Mouse (Mus musculus) limb, embryonic 15.5 days (tissue): Measurements from ENCODE around the gene Fermt1. TPM values are rescaled to one million over a fixed set of nuclear protein-coding genes. Genes with fewer than 3 reads are reported as not detected.
A peak's percentile ranks its signal among the peaks of the same experiment; 100 is the strongest.

Experiments used
- ATAC-seq: fragments of 200-750 bp; cut with Nextera tagmentation; 2 replicates; pipeline ENCODE4 v1.8.0; 2017; ENCODE audit warnings: low read depth, moderate TSS enrichment; ENCODE audit not compliant: insufficient number of reproducible peaks, low FRiP score, low TSS enrichment
- H3K27ac ChIP-seq: fragments of 300-500 bp; sonication (generic); 2 replicates; pipeline ENCODE4 v1.5.1; 2015; ENCODE audit warnings: moderate library complexity, mild to moderate bottlenecking, inconsistent platforms
- H3K27me3 ChIP-seq: fragments of 300-500 bp; sonication (generic); 2 replicates; pipeline ENCODE4 v1.6.1; 2015; ENCODE audit warnings: inconsistent platforms
- H3K36me3 ChIP-seq: fragments of 300-500 bp; sonication (generic); 2 replicates; pipeline ENCODE4 v1.6.1; 2015; ENCODE audit warnings: inconsistent platforms
- H3K4me1 ChIP-seq: fragments of 300-500 bp; sonication (generic); 2 replicates; pipeline ENCODE4 v1.6.1; 2015; ENCODE audit warnings: inconsistent platforms
- H3K4me2 ChIP-seq: fragments of 300-500 bp; sonication (generic); 2 replicates; pipeline ENCODE4 v1.6.1; 2015; ENCODE audit warnings: mild to moderate bottlenecking, inconsistent platforms
- H3K4me3 ChIP-seq: fragments of 300-500 bp; sonication (generic); 2 replicates; pipeline ENCODE4 v1.5.1; 2015; ENCODE audit warnings: mild to moderate bottlenecking, inconsistent platforms
- H3K9ac ChIP-seq: fragments of 300-500 bp; sonication (generic); 2 replicates; pipeline ENCODE4 v1.6.1; 2015; ENCODE audit warnings: inconsistent platforms
- H3K9me3 ChIP-seq: fragments of 300-500 bp; sonication (generic); 2 replicates; pipeline ENCODE4 v1.6.1; 2016; ENCODE audit warnings: inconsistent platforms
- WGBS: fragments of 180-500 bp; shearing (Covaris S2); methylation state at CpG from one replicate; pipeline ENCODE4 v1.1.7; 2015; 5-methylcytosine and 5-hydroxymethylcytosine counted together
- polyA plus RNA-seq: library from polyadenylated mRNA; unstranded; fragments of >200 nt; fragmentation: Nextera tagmentation; extraction: Ambion mirVana; gene quantifications from 2 replicates; pipeline ENCODE4 v1.2.1, GENCODE M21; 2015

Gene Fermt1
- polyA plus RNA-seq, 1 experiment from 2014 or later, result 20.9 TPM

DNA sequence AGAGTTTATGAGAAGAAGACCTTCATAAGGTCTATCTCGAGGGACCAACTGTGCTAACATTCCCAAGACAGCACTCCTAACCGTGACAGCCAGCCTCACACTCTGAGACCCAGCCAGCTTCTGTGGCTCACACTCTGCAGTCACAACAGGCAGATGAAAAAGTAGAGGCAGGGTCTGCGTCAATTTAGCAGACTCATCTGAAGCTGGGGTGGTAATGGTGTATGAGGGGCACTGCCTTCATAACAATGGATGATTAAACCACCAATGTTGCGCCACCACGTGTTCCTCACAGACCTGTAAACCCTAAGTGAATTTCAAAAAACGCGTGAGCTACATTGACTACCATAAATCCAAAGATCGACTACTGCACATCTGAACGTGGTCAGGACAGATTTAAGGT is 2.1 kb downstream of the Fermt1 start:
- no peak for ATAC-seq
- Histone ChIP-seq H3K36me3 (no peaks in the 10 kb centered on the region), H3K4me2 (0 out of 2 replicates have a peak overlapping the region, but pooled peaks have one; percentile 7), H3K27me3 (peaks cover 36% of the 10 kb centered on the region), H3K9me3 (no peaks in the 10 kb centered on the region), H3K4me3 (peak overlapping the region; percentile 22), H3K9ac (no peak overlapping the region), H3K4me1 (peaks cover 13% of the 10 kb centered on the region), H3K27ac (no peak overlapping the region)
- 36% methylated on average over 9 of the region's 9 CpGs for WGBS

GRCm38 (mm10) chr2:132939056-132939455 is 6.7 kb downstream of the Fermt1 start:
- Histone ChIP-seq H3K4me1 (no peaks in the 10 kb centered on the region), H3K27ac (no peak overlapping the region), H3K4me2 (no peak overlapping the region), H3K9ac (no peak overlapping the region), H3K4me3 (no peak overlapping the region), H3K27me3 (peaks cover 8% of the 10 kb centered on the region; the same call in 1 of the 2 replicates), H3K9me3 (no peaks in the 10 kb centered on the region), H3K36me3 (no peaks in the 10 kb centered on the region)
- 80% methylated on average over 14 of the region's 14 CpGs for WGBS
- no peak for ATAC-seq

- H3K4me3 ChIP-seq, result no peak overlapping the region
- no peak for ATAC-seq
- no peak overlapping the region for H3K27ac ChIP-seq
- WGBS, result 84% methylated on average over 4 of the region's 4 CpGs
- no peaks in the 10 kb centered on the region for H3K36me3 ChIP-seq
- H3K4me2 ChIP-seq, result no peak overlapping the region
- no peaks in the 10 kb centered on the region for H3K9me3 ChIP-seq
- 0 out of 2 replicates have a peak, but pooled peaks cover 4% of the 10 kb centered on the region for H3K27me3 ChIP-seq
- no peak overlapping the region for H3K9ac ChIP-seq
- H3K4me1 ChIP-seq, result no peaks in the 10 kb centered on the region
Observed at GRCm38 (mm10) chr2:132936176-132936575, 9.5 kb downstream of the Fermt1 start.

DNA sequence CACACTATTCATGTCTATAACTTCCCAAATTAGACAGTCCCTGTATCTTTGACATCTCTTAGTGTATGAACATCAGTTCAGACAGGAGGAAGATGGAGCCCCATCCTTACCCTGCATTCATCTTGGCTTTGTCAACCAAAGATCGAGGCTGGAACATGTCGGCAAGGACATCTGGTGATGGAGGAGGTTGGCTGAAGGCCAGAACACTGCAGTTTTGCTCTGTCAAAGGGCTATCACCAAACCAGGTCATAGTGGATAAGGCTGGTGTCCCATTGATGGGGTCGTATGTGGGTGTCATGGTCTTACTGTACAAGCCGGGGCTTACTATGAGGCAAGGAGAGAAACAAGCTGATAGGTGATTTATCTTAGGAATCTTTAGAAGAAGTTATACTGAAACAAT is 11.0 kb downstream of the Fermt1 start:
- no peak for ATAC-seq
- no peak overlapping the region for H3K27ac ChIP-seq
- H3K4me3 ChIP-seq, result no peak overlapping the region
- H3K27me3 ChIP-seq, result 0 out of 2 replicates have a peak, but pooled peaks cover 4% of the 10 kb centered on the region
- no peaks in the 10 kb centered on the region for H3K36me3 ChIP-seq
- no peak overlapping the region for H3K4me2 ChIP-seq
- 89% methylated on average over 4 of the region's 4 CpGs for WGBS
- H3K9ac ChIP-seq, result no peak overlapping the region
- no peaks in the 10 kb centered on the region for H3K9me3 ChIP-seq
- H3K4me1 ChIP-seq, result no peaks in the 10 kb centered on the region

DNA sequence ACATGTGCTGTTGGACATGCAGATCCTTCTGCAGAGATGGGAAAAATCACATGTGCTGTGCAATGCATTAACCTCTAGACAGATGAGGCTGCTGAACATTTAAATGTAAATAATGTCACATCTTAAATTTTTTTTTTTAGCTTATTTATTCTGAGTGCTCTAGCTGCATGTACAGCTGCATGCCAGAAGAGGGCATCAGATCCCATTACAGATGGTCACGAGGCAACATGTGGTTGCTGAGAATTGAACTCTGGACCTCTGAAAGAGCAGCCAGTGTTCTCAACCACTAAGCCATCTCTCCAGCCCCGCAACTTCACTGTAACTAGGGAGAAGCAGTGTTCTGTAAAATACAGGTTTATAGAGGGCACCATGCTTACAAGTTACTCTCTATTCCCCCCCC is 11.6 kb downstream of the Fermt1 start:
- ATAC-seq, result no peak

GRCm38 (mm10) chr2:132928999-132929398 is 16.7 kb downstream of the Fermt1 start:
- Histone ChIP-seq H3K4me1 (no peaks in the 10 kb centered on the region), H3K4me2 (no peak overlapping the region), H3K9me3 (no peaks in the 10 kb centered on the region), H3K9ac (no peak overlapping the region), H3K4me3 (no peak overlapping the region), H3K36me3 (no peaks in the 10 kb centered on the region), H3K27ac (no peak overlapping the region), H3K27me3 (no peaks in the 10 kb centered on the region)
- 71% methylated on average over 2 of the region's 2 CpGs for WGBS
- ATAC-seq, result no peak

More for the DNA sequence above, 11.6 kb downstream of the Fermt1 start:
- no peaks in the 10 kb centered on the region for H3K36me3 ChIP-seq
- no peak overlapping the region for H3K9ac ChIP-seq
- H3K27me3 ChIP-seq, result 0 out of 2 replicates have a peak, but pooled peaks cover 1% of the 10 kb centered on the region
- no peak overlapping the region for H3K27ac ChIP-seq
- WGBS, result 88% methylated on average over 2 of the region's 2 CpGs
- no peaks in the 10 kb centered on the region for H3K4me1 ChIP-seq
- H3K9me3 ChIP-seq, result no peaks in the 10 kb centered on the region
- H3K4me3 ChIP-seq, result no peak overlapping the region
- H3K4me2 ChIP-seq, result no peak overlapping the region

GRCm38 (mm10) chr2:132927871-132928270 is 17.8 kb downstream of the Fermt1 start:
- Histone ChIP-seq H3K4me3 (no peak overlapping the region), H3K4me1 (no peaks in the 10 kb centered on the region), H3K27ac (no peak overlapping the region), H3K9ac (no peak overlapping the region), H3K4me2 (no peak overlapping the region), H3K9me3 (no peaks in the 10 kb centered on the region), H3K36me3 (no peaks in the 10 kb centered on the region), H3K27me3 (no peaks in the 10 kb centered on the region)
- ATAC-seq, result no peak
- 50% methylated on average over 2 of the region's 2 CpGs for WGBS

- no peak overlapping the region for H3K4me3 ChIP-seq
- no peak overlapping the region for H3K9ac ChIP-seq
- no peaks in the 10 kb centered on the region for H3K36me3 ChIP-seq
- ATAC-seq, result no peak
- H3K9me3 ChIP-seq, result no peaks in the 10 kb centered on the region
- H3K4me2 ChIP-seq, result no peak overlapping the region
- no peak overlapping the region for H3K27ac ChIP-seq
- 75% methylated on average over 2 of the region's 2 CpGs for WGBS
- no peaks in the 10 kb centered on the region for H3K27me3 ChIP-seq
- H3K4me1 ChIP-seq, result no peaks in the 10 kb centered on the region
Observed at GRCm38 (mm10) chr2:132927298-132927697, 18.4 kb downstream of the Fermt1 start.

GRCm38 (mm10) chr2:132923290-132924085 is 22.2 kb downstream of the Fermt1 start:
- WGBS, result 52% methylated on average over 7 of the region's 8 CpGs
- Histone ChIP-seq H3K27ac (no peak overlapping the region), H3K4me2 (no peak overlapping the region), H3K9me3 (no peaks in the 10 kb centered on the region), H3K4me1 (no peaks in the 10 kb centered on the region), H3K36me3 (no peaks in the 10 kb centered on the region), H3K4me3 (no peak overlapping the region), H3K9ac (no peak overlapping the region), H3K27me3 (no peaks in the 10 kb centered on the region)
- ATAC-seq, result no peak

DNA sequence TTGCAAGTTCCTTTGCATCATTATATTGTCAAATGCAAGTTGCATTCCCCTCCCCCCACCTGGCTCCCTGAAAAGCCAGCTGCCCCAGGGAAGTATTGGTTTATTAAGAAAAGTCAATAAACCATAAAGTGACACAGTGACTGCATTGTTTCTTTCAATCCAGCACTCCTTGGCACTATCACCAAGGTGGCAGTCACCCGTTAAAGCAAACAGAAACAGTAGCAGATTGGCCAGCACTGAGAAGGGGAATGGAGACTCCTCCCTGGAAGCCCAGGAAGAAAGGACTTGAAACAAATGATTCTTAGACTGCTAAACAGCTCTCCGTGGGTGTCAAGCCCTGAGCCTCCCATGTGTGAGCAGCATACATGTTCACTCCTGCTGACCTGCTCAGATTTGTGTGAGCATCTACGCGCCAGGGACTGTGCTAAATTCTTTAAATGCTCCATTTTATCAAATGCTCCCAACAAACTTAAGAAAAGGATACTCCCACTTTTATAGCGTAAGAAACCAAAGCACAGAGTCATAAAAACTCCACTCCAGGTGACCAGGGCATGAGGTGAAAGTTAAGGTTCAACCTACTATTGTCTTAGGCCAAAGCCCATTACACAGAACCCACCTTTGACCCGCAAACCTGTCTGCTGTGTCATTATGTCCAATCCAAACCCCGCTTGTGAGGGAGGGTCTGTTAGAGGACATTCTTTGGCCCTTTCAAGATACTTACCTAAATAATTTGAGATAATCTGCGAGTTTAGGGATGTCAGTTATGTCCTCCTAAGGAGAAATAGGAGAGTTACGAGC is 23.4 kb downstream of the Fermt1 start:
- 71% methylated on average over 9 of the region's 9 CpGs for WGBS
- no peak for ATAC-seq
- Histone ChIP-seq H3K27ac (no peak overlapping the region), H3K4me3 (no peak overlapping the region), H3K27me3 (no peaks in the 10 kb centered on the region), H3K9ac (no peak overlapping the region), H3K9me3 (no peaks in the 10 kb centered on the region), H3K4me1 (no peaks in the 10 kb centered on the region), H3K4me2 (no peak overlapping the region), H3K36me3 (no peaks in the 10 kb centered on the region)

DNA sequence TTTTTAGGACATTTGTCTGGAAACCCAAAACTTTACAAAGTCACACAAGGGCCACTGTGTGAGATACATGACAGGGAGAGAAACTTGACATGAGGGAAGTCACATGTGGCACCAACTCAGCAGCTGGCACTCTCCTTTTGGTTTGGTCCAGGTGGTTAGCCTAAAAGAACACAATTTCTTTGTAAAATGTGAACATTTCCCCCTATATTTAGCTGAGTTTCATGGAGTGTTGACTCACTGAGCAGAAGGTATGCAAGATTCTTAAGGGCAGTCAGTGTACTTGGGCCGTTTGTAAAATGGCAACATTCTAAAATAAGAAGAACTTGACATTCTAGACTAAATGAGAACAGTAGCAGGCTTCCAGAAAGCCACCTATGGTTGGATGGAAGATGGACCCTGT is 30.9 kb downstream of the Fermt1 start:
- Histone ChIP-seq H3K4me3 (no peak overlapping the region), H3K27me3 (no peaks in the 10 kb centered on the region), H3K4me1 (no peaks in the 10 kb centered on the region), H3K9me3 (no peaks in the 10 kb centered on the region), H3K4me2 (no peak overlapping the region), H3K27ac (no peak overlapping the region), H3K36me3 (no peaks in the 10 kb centered on the region), H3K9ac (no peak overlapping the region)
- ATAC-seq, result no peak
- 63% methylated on average over 1 of the region's 1 CpGs for WGBS

DNA sequence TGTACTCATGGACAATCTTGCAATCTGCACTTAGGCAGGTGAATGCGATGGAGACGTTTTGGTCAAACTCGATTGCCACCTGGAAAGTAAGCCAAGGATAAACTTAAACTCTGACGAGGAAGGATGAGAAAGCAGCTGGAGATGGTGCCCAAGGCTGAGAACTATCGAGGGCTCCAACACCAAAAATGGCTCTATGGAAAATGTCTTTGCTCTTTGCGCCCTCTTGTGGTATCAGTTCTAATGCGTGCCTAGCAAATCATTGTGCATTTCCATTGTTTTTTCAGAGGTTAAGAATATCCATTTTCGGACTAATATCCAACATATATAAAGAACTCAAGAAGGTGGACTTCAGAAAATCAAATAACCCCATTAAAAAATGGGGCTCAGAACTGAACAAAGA is 38.9 kb downstream of the Fermt1 start:
- no peak for ATAC-seq
- Histone ChIP-seq H3K4me1 (no peaks in the 10 kb centered on the region), H3K27ac (no peak overlapping the region), H3K27me3 (no peaks in the 10 kb centered on the region), H3K36me3 (no peaks in the 10 kb centered on the region), H3K4me2 (no peak overlapping the region), H3K9me3 (no peaks in the 10 kb centered on the region), H3K9ac (no peak overlapping the region), H3K4me3 (no peak overlapping the region)
- WGBS, result 31% methylated on average over 8 of the region's 8 CpGs
